Mouse (Mus musculus): ENCODE data around the gene Dis3.
"Not testable (repeated sequence)": the region's sequence is repeated elsewhere in the genome, so short reads cannot be mapped to it uniquely, and the experiment has no call there.

Gene Dis3

GRCm38 (mm10) chr14:99063091-99063490 is 36.5 kb downstream of the Dis3 start:
- no peak for DNase-seq (ENCODE audit: low spot score in 2 of 2)

- DNase-seq (ENCODE audit: low spot score in 2 of 2), result no peak
Observed at GRCm38 (mm10) chr14:99060616-99061015, 39.0 kb downstream of the Dis3 start.

GRCm38 (mm10) chr14:99058959-99059586 is 40.5 kb downstream of the Dis3 start:
- DNase-seq (ENCODE audit: low spot score in 2 of 2), result no peak

GRCm38 (mm10) chr14:99046782-99047181 is 52.8 kb downstream of the Dis3 start:
- DNase-seq (ENCODE audit: low spot score in 2 of 2), result no peak

GRCm38 (mm10) chr14:99046031-99046781 is 53.4 kb downstream of the Dis3 start, which contains the start of the genes Mzt1 and Bora:
TSS of gene Mzt1 (minus strand) at chr14:99046134.
TSS of gene Bora (plus strand) at chr14:99046222.
- peak; percentile 87 to 91 for DNase-seq (ENCODE audit: low spot score in 2 of 2)

- DNase-seq (ENCODE audit: low spot score in 2 of 2), result no peak
Observed at GRCm38 (mm10) chr14:99045378-99046030, 54.1 kb downstream of the Dis3 start.

GRCm38 (mm10) chr14:99044718-99045117 is 54.9 kb downstream of the Dis3 start:
- DNase-seq (ENCODE audit: low spot score in 2 of 2), result no peak

- no peak for DNase-seq (ENCODE audit: low spot score in 2 of 2)
Observed at GRCm38 (mm10) chr14:99044096-99044495, 55.5 kb downstream of the Dis3 start.

GRCm38 (mm10) chr14:99043499-99043898 is 56.1 kb downstream of the Dis3 start:
- no peak for DNase-seq (ENCODE audit: low spot score in 2 of 2)

GRCm38 (mm10) chr14:99041416-99041815 is 58.2 kb downstream of the Dis3 start:
- DNase-seq (ENCODE audit: low spot score in 2 of 2), result no peak

GRCm38 (mm10) chr14:99039308-99039707 is 60.3 kb downstream of the Dis3 start:
- not testable (repeated sequence) for DNase-seq (ENCODE audit: low spot score in 2 of 2)

- DNase-seq (ENCODE audit: low spot score in 2 of 2), result no peak
Observed at GRCm38 (mm10) chr14:99037703-99038102, 61.9 kb downstream of the Dis3 start.

GRCm38 (mm10) chr14:99036039-99036438 is 63.5 kb downstream of the Dis3 start:
- no peak for DNase-seq (ENCODE audit: low spot score in 2 of 2)

- not testable (repeated sequence) for DNase-seq (ENCODE audit: low spot score in 2 of 2)
Observed at GRCm38 (mm10) chr14:99034851-99035250, 64.7 kb downstream of the Dis3 start.

- no peak for DNase-seq (ENCODE audit: low spot score in 2 of 2)
Observed at GRCm38 (mm10) chr14:99032596-99032995, 67.0 kb downstream of the Dis3 start.

- no peak for DNase-seq (ENCODE audit: low spot score in 2 of 2)
Observed at GRCm38 (mm10) chr14:99031337-99031873, 68.2 kb downstream of the Dis3 start.

GRCm38 (mm10) chr14:99029987-99030386 is 69.6 kb downstream of the Dis3 start:
- DNase-seq (ENCODE audit: low spot score in 2 of 2), result no peak

All from frontal cortex, postnatal 10 days (tissue).